Mouse (Mus musculus): ENCODE data around the gene Coq5. TPM values are rescaled to one million over a fixed set of nuclear protein-coding genes. Genes with fewer than 3 reads are reported as not detected.

Gene Coq5
- polyA plus RNA-seq, 1 experiment from 2014 or later, result 55.5 TPM

GRCm38 (mm10) chr5:115235786-115236263, 43.6 kb upstream of the Coq5 start, which contains the start of gene Pop5:
Gene Pop5, plus strand, starts transcription at chr5:115235836.
- WGBS, result 3% methylated on average over 21 of the region's 21 CpGs
- peak within 1 kb of the TSS; percentile 85 for H3K4me2 ChIP-seq (replicated peaks; ENCODE audit: low read depth, low read length)
- no peaks in the 10 kb centered on the region for H3K9me3 ChIP-seq (ENCODE audit: control insufficient read depth, low read length)
- peak within 1 kb of the TSS; percentile 45 for H3K4me3 ChIP-seq (ENCODE audit: low read depth, low read length)
- peak within 1 kb of the TSS; percentile 57 for H3K9ac ChIP-seq (ENCODE audit: low read depth, low read length)
- no peaks in the 10 kb centered on the region; the same call in none of the 2 replicates for H3K4me1 ChIP-seq (replicated peaks; ENCODE audit: control insufficient read depth, insufficient read depth, low read length)
- H3K27ac ChIP-seq (ENCODE audit: low read depth, low read length), result no peak within 1 kb of the TSS
- H3K36me3 ChIP-seq (ENCODE audit: control insufficient read depth, insufficient read depth, low read length), result peaks cover 6% of the 10 kb centered on the region; the same call in 1 of the 2 replicates
- ATAC-seq (ENCODE audit: low FRiP score) (peak; percentile 71), DNase-seq (ENCODE audit: low spot score) (peak; percentile 95)
- H3K27me3 ChIP-seq (ENCODE audit: control insufficient read depth, insufficient read depth, low read length), result peaks cover 11% of the 10 kb centered on the region

DNA sequence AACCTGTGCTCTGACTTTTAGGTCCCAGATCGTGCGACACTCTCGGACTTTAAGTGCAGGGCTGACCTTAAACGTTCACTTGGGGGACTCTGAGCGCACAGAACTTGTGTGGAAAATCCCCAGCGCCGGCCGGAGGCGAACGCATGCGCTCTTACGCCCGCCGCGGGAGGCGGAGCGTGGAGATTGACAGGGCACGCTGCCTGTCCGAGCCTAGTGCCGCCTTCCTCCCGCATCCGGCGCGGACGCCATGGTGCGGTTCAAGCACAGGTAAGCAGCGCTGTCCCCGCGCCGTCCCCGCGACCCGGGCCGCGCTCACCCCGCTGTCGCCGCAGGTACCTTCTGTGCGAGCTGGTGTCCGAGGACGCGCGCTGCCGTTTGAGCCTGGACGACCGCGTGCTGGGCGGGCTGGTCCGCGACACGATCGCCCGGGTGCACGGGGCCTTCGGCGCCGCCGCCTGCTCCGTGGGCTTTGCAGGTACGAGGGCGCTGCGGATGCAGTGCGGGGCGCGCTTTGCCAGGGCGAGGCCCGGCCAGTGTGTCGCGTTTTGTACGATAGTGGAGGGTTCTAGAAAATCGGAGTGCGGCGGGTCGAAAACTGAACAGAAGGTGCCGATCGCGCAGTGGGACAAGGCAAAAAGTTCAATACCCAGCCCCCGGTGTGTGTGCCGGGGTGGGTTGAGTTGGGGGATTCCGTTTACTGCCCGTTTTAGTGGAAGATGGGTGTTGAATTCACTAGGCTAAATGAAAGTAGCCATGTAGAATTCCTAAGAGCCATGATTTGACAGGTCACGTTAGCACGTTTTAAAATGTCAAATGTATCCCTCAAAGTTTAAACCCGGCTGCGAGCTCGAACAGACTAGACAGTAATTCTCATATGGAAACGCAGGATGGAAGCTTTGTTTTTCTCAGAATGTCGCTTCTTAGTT, 41.4 kb upstream of the Coq5 start:
- Histone ChIP-seq H3K27me3 (ENCODE audit: control insufficient read depth, insufficient read depth, low read length) (peaks cover 11% of the 10 kb centered on the region), H3K9ac (ENCODE audit: low read depth, low read length) (peak overlapping the region; percentile 65), H3K4me2 (replicated peaks; ENCODE audit: low read depth, low read length) (peak overlapping the region; percentile 85), H3K9me3 (ENCODE audit: control insufficient read depth, low read length) (no peaks in the 10 kb centered on the region), H3K4me1 (replicated peaks; ENCODE audit: control insufficient read depth, insufficient read depth, low read length) (no peaks in the 10 kb centered on the region; the same call in none of the 2 replicates), H3K36me3 (ENCODE audit: control insufficient read depth, insufficient read depth, low read length) (peaks cover 18% of the 10 kb centered on the region), H3K27ac (ENCODE audit: low read depth, low read length) (no peak overlapping the region), H3K4me3 (ENCODE audit: low read depth, low read length) (peak overlapping the region; percentile 63)
- ATAC-seq (ENCODE audit: low FRiP score), result peak; percentile 76; the same call in 1 of the 2 replicates
- peak; percentile 93 for DNase-seq (ENCODE audit: low spot score)
- under 1% methylated on average over 86 of the region's 88 CpGs for WGBS

- no peaks in the 10 kb centered on the region for H3K9me3 ChIP-seq (ENCODE audit: control insufficient read depth, low read length)
- peak overlapping the region; percentile 85 for H3K4me2 ChIP-seq (replicated peaks; ENCODE audit: low read depth, low read length)
- 6% methylated on average over 11 of the region's 11 CpGs for WGBS
- no peak overlapping the region for H3K27ac ChIP-seq (ENCODE audit: low read depth, low read length)
- H3K36me3 ChIP-seq (ENCODE audit: control insufficient read depth, insufficient read depth, low read length), result peaks cover 20% of the 10 kb centered on the region
- ATAC-seq (ENCODE audit: low FRiP score), result no peak
- H3K4me3 ChIP-seq (ENCODE audit: low read depth, low read length), result peak overlapping the region; percentile 63
- H3K27me3 ChIP-seq (ENCODE audit: control insufficient read depth, insufficient read depth, low read length), result peaks cover 11% of the 10 kb centered on the region
- H3K9ac ChIP-seq (ENCODE audit: low read depth, low read length), result no peak overlapping the region; the same call in 1 of the 2 replicates
- DNase-seq (ENCODE audit: low spot score), result peak; percentile 25
- H3K4me1 ChIP-seq (replicated peaks; ENCODE audit: control insufficient read depth, insufficient read depth, low read length), result no peaks in the 10 kb centered on the region; the same call in none of the 2 replicates
Observed at GRCm38 (mm10) chr5:115238729-115239195, 40.7 kb upstream of the Coq5 start.

DNA sequence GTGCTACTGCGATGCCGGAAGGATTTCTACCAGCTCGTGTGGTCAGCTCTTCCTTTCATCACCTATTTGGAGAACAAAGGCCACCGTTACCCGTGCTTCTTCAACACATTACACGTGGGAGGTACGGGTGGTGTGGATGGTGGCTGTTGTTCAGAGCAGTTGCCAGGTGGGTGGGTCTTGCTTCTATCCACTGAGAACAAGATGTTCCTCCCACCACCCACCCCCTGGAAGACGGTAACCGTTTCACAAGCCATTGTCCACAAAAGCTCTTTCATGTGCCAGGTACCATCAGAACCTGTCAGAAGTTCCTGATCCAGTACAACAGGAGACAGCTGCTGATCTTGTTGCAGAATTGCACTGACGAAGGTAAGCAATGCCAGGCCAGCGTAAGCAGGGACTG, 39.3 kb upstream of the Coq5 start:
- H3K36me3 ChIP-seq (ENCODE audit: control insufficient read depth, insufficient read depth, low read length), result peaks cover 27% of the 10 kb centered on the region
- no peak for DNase-seq (ENCODE audit: low spot score)
- H3K27me3 ChIP-seq (ENCODE audit: control insufficient read depth, insufficient read depth, low read length), result peaks cover 3% of the 10 kb centered on the region
- H3K27ac ChIP-seq (ENCODE audit: low read depth, low read length), result no peak overlapping the region
- H3K9ac ChIP-seq (ENCODE audit: low read depth, low read length), result no peak overlapping the region
- H3K9me3 ChIP-seq (ENCODE audit: control insufficient read depth, low read length), result no peaks in the 10 kb centered on the region
- H3K4me2 ChIP-seq (replicated peaks; ENCODE audit: low read depth, low read length), result no peak overlapping the region
- no peak overlapping the region for H3K4me3 ChIP-seq (ENCODE audit: low read depth, low read length)
- no peak for ATAC-seq (ENCODE audit: low FRiP score)
- 89% methylated on average over 11 of the region's 11 CpGs for WGBS
- no peaks in the 10 kb centered on the region; the same call in none of the 2 replicates for H3K4me1 ChIP-seq (replicated peaks; ENCODE audit: control insufficient read depth, insufficient read depth, low read length)

GRCm38 (mm10) chr5:115255472-115255871, 24.0 kb upstream of the Coq5 start:
- Histone ChIP-seq H3K9ac (ENCODE audit: low read depth, low read length) (no peak overlapping the region), H3K4me1 (replicated peaks; ENCODE audit: control insufficient read depth, insufficient read depth, low read length) (no peaks in the 10 kb centered on the region), H3K4me2 (replicated peaks; ENCODE audit: low read depth, low read length) (no peak overlapping the region), H3K27ac (ENCODE audit: low read depth, low read length) (no peak overlapping the region), H3K4me3 (ENCODE audit: low read depth, low read length) (no peak overlapping the region), H3K36me3 (ENCODE audit: control insufficient read depth, insufficient read depth, low read length) (peaks cover 16% of the 10 kb centered on the region), H3K27me3 (ENCODE audit: control insufficient read depth, insufficient read depth, low read length) (no peaks in the 10 kb centered on the region), H3K9me3 (ENCODE audit: control insufficient read depth, low read length) (no peaks in the 10 kb centered on the region)
- no peak for ATAC-seq (ENCODE audit: low FRiP score)
- no peak for DNase-seq (ENCODE audit: low spot score)
- WGBS, result 90% methylated on average over 1 of the region's 1 CpGs

GRCm38 (mm10) chr5:115256909-115257546, 22.4 kb upstream of the Coq5 start:
- no peak overlapping the region for H3K4me2 ChIP-seq (replicated peaks; ENCODE audit: low read depth, low read length)
- ATAC-seq (ENCODE audit: low FRiP score), result no peak
- peaks cover 7% of the 10 kb centered on the region for H3K36me3 ChIP-seq (ENCODE audit: control insufficient read depth, insufficient read depth, low read length)
- H3K27me3 ChIP-seq (ENCODE audit: control insufficient read depth, insufficient read depth, low read length), result no peaks in the 10 kb centered on the region
- H3K4me1 ChIP-seq (replicated peaks; ENCODE audit: control insufficient read depth, insufficient read depth, low read length), result no peaks in the 10 kb centered on the region
- no peak overlapping the region for H3K27ac ChIP-seq (ENCODE audit: low read depth, low read length)
- no peak for DNase-seq (ENCODE audit: low spot score)
- WGBS, result 91% methylated on average over 10 of the region's 10 CpGs
- no peak overlapping the region for H3K9ac ChIP-seq (ENCODE audit: low read depth, low read length)
- no peak overlapping the region for H3K4me3 ChIP-seq (ENCODE audit: low read depth, low read length)
- H3K9me3 ChIP-seq (ENCODE audit: control insufficient read depth, low read length), result no peaks in the 10 kb centered on the region

GRCm38 (mm10) chr5:115260356-115260755, 19.1 kb upstream of the Coq5 start:
- ATAC-seq (ENCODE audit: low FRiP score), result no peak
- DNase-seq (ENCODE audit: low spot score), result no peak
- Histone ChIP-seq H3K4me1 (replicated peaks; ENCODE audit: control insufficient read depth, insufficient read depth, low read length) (no peaks in the 10 kb centered on the region), H3K9me3 (ENCODE audit: control insufficient read depth, low read length) (no peaks in the 10 kb centered on the region), H3K27ac (ENCODE audit: low read depth, low read length) (no peak overlapping the region), H3K4me2 (replicated peaks; ENCODE audit: low read depth, low read length) (no peak overlapping the region), H3K36me3 (ENCODE audit: control insufficient read depth, insufficient read depth, low read length) (peaks cover 12% of the 10 kb centered on the region), H3K9ac (ENCODE audit: low read depth, low read length) (no peak overlapping the region), H3K4me3 (ENCODE audit: low read depth, low read length) (no peak overlapping the region), H3K27me3 (ENCODE audit: control insufficient read depth, insufficient read depth, low read length) (no peaks in the 10 kb centered on the region)
- WGBS, result 92% methylated on average over 6 of the region's 6 CpGs

- H3K27me3 ChIP-seq (ENCODE audit: control insufficient read depth, insufficient read depth, low read length), result no peaks in the 10 kb centered on the region
- 91% methylated on average over 8 of the region's 8 CpGs for WGBS
- H3K36me3 ChIP-seq (ENCODE audit: control insufficient read depth, insufficient read depth, low read length), result peaks cover 12% of the 10 kb centered on the region; the same call in 1 of the 2 replicates
Observed at GRCm38 (mm10) chr5:115261141-115261540, 18.3 kb upstream of the Coq5 start.

More at GRCm38 (mm10) chr5:115261141-115261540, 18.3 kb upstream of the Coq5 start:
- ATAC-seq (ENCODE audit: low FRiP score) (no peak), DNase-seq (ENCODE audit: low spot score) (no peak)
- Histone ChIP-seq H3K4me2 (replicated peaks; ENCODE audit: low read depth, low read length) (no peak overlapping the region), H3K9me3 (ENCODE audit: control insufficient read depth, low read length) (no peaks in the 10 kb centered on the region), H3K27ac (ENCODE audit: low read depth, low read length) (no peak overlapping the region), H3K4me3 (ENCODE audit: low read depth, low read length) (no peak overlapping the region), H3K9ac (ENCODE audit: low read depth, low read length) (no peak overlapping the region), H3K4me1 (replicated peaks; ENCODE audit: control insufficient read depth, insufficient read depth, low read length) (no peaks in the 10 kb centered on the region)
